Mouse (Mus musculus) liver, embryonic 13.5 days (tissue): ENCODE results near the gene Ndufs2. TPM values are rescaled to one million over a fixed set of nuclear protein-coding genes. Genes with fewer than 3 reads are reported as not detected.
A peak's percentile ranks its signal among the peaks of the same experiment; 100 is the strongest.

Experiments used
- ATAC-seq: fragments of 200-750 bp; cut with Nextera tagmentation; 2 replicates; pipeline ENCODE4 v1.8.0; 2017; ENCODE audit warnings: low read depth, mild to moderate bottlenecking, moderate number of reproducible peaks, moderate library complexity
- DNase-seq: peaks from one replicate; pipeline ENCODE4 v3.0.0; 2022
- H3K27ac ChIP-seq: fragments of 300-500 bp; sonication (generic); 2 replicates; pipeline ENCODE4 v1.5.1; 2015; ENCODE audit warnings: moderate library complexity, mild to moderate bottlenecking, inconsistent platforms
- H3K27me3 ChIP-seq: fragments of 300-500 bp; sonication (generic); 2 replicates; pipeline ENCODE4 v1.6.1; 2015; ENCODE audit warnings: mild to moderate bottlenecking, inconsistent platforms
- H3K36me3 ChIP-seq: fragments of 300-500 bp; sonication (generic); 2 replicates; pipeline ENCODE4 v1.6.1; 2015; ENCODE audit warnings: mild to moderate bottlenecking, inconsistent platforms
- H3K4me1 ChIP-seq: fragments of 300-500 bp; sonication (generic); replicated peaks from 2 replicates; pipeline ENCODE4 v1.6.1; 2015; ENCODE audit warnings: inconsistent platforms
- H3K4me2 ChIP-seq: fragments of 300-500 bp; sonication (generic); 2 replicates; pipeline ENCODE4 v1.6.1; 2015; ENCODE audit warnings: inconsistent platforms, mild to moderate bottlenecking, moderate library complexity
- H3K4me3 ChIP-seq: fragments of 300-500 bp; sonication (generic); replicated peaks from 2 replicates; pipeline ENCODE4 v1.5.1; 2015; ENCODE audit warnings: mild to moderate bottlenecking, inconsistent platforms
- H3K9ac ChIP-seq: fragments of 300-500 bp; sonication (generic); 2 replicates; pipeline ENCODE4 v1.6.1; 2015; ENCODE audit warnings: mild to moderate bottlenecking, inconsistent platforms
- H3K9me3 ChIP-seq: fragments of 300-500 bp; sonication (generic); replicated peaks from 2 replicates; pipeline ENCODE4 v1.6.1; 2016; ENCODE audit warnings: inconsistent platforms
- WGBS: fragments of 180-500 bp; shearing (Covaris S2); methylation state at CpG from one replicate; pipeline ENCODE4 v1.1.7; 2015; ENCODE audit not compliant: insufficient replicate concordance; 5-methylcytosine and 5-hydroxymethylcytosine counted together
- polyA plus RNA-seq: library from polyadenylated mRNA; unstranded; fragments of >200 nt; fragmentation: Nextera tagmentation; extraction: Ambion mirVana; gene quantifications from 2 replicates; pipeline ENCODE4 v1.2.1, GENCODE M21; 2015

Gene Ndufs2
- polyA plus RNA-seq, 1 experiment from 2014 or later: 152 TPM

- Histone ChIP-seq H3K9me3 (no peaks in the 10 kb centered on the region), H3K36me3 (no peaks in the 10 kb centered on the region), H3K27ac (no peak overlapping the region), H3K4me3 (no peak overlapping the region), H3K9ac (no peak overlapping the region), H3K4me2 (no peak overlapping the region), H3K4me1 (peaks cover 7% of the 10 kb centered on the region), H3K27me3 (peaks cover 11% of the 10 kb centered on the region)
- DNase-seq (no peak), ATAC-seq (no peak)
- 8% methylated on average over 4 of the region's 4 CpGs for WGBS
Measured at GRCm38 (mm10) chr1:171209409-171209808, 41.8 kb downstream of the Ndufs2 start.

- Histone ChIP-seq H3K4me3 (no peak overlapping the region), H3K4me2 (no peak overlapping the region), H3K27me3 (peaks cover 3% of the 10 kb centered on the region), H3K36me3 (no peaks in the 10 kb centered on the region), H3K27ac (no peak overlapping the region), H3K4me1 (peaks cover 7% of the 10 kb centered on the region; the same call in 1 of the 2 replicates), H3K9ac (no peak overlapping the region), H3K9me3 (no peaks in the 10 kb centered on the region)
- ATAC-seq (no peak), DNase-seq (no peak)
- WGBS: 51% methylated on average over 6 of the region's 6 CpGs
Measured at GRCm38 (mm10) chr1:171205704-171206493, 45.3 kb downstream of the Ndufs2 start.

GRCm38 (mm10) chr1:171204249-171204644 lies 46.9 kb downstream of the Ndufs2 start:
- no peak overlapping the region for H3K27ac ChIP-seq
- WGBS: 68% methylated on average over 7 of the region's 7 CpGs
- H3K27me3 ChIP-seq: peaks cover 5% of the 10 kb centered on the region
- H3K9me3 ChIP-seq: no peaks in the 10 kb centered on the region
- H3K4me1 ChIP-seq: peaks cover 7% of the 10 kb centered on the region; the same call in 1 of the 2 replicates
- no peak overlapping the region for H3K4me2 ChIP-seq
- DNase-seq (no peak), ATAC-seq (peak; percentile 81)
- H3K4me3 ChIP-seq: no peak overlapping the region
- H3K36me3 ChIP-seq: no peaks in the 10 kb centered on the region
- H3K9ac ChIP-seq: no peak overlapping the region

GRCm38 (mm10) chr1:171203471-171204248 lies 47.5 kb downstream of the Ndufs2 start:
- Histone ChIP-seq H3K9ac (no peak overlapping the region), H3K27me3 (peaks cover 11% of the 10 kb centered on the region), H3K4me1 (peaks cover 7% of the 10 kb centered on the region; the same call in 1 of the 2 replicates), H3K36me3 (no peaks in the 10 kb centered on the region), H3K4me3 (no peak overlapping the region), H3K27ac (peak overlapping the region; percentile 71), H3K4me2 (no peak overlapping the region), H3K9me3 (no peaks in the 10 kb centered on the region)
- DNase-seq (no peak), ATAC-seq (peak; percentile 38; the same call in 1 of the 2 replicates)
- WGBS: 38% methylated on average over 11 of the region's 11 CpGs

GRCm38 (mm10) chr1:171200769-171201168 lies 50.4 kb downstream of the Ndufs2 start:
- H3K4me3 ChIP-seq: no peak overlapping the region
- peaks cover 11% of the 10 kb centered on the region; the same call in 1 of the 2 replicates for H3K4me1 ChIP-seq
- H3K36me3 ChIP-seq: no peaks in the 10 kb centered on the region
- peaks cover 40% of the 10 kb centered on the region for H3K27me3 ChIP-seq
- no peaks in the 10 kb centered on the region for H3K9me3 ChIP-seq
- H3K9ac ChIP-seq: no peak overlapping the region
- H3K27ac ChIP-seq: no peak overlapping the region
- ATAC-seq (no peak), DNase-seq (no peak)
- no peak overlapping the region for H3K4me2 ChIP-seq
- 64% methylated on average over 1 of the region's 1 CpGs for WGBS

- Histone ChIP-seq H3K4me1 (0 out of 2 replicates have a peak, but pooled peaks cover 7% of the 10 kb centered on the region), H3K27me3 (peaks cover 49% of the 10 kb centered on the region), H3K4me3 (no peak overlapping the region), H3K9ac (no peak overlapping the region), H3K4me2 (no peak overlapping the region), H3K9me3 (no peaks in the 10 kb centered on the region), H3K36me3 (no peaks in the 10 kb centered on the region), H3K27ac (no peak overlapping the region)
- WGBS: 37% methylated on average over 1 of the region's 1 CpGs
- DNase-seq (no peak), ATAC-seq (no peak)
Measured at GRCm38 (mm10) chr1:171199532-171199931, 51.7 kb downstream of the Ndufs2 start.

GRCm38 (mm10) chr1:171195887-171196397 lies 55.2 kb downstream of the Ndufs2 start, which contains the start of gene Pcp4l1:
Gene Pcp4l1 (minus strand): TSS chr1:171196268.
- Histone ChIP-seq H3K4me2 (peak within 1 kb of the TSS; percentile 70), H3K4me3 (peak within 1 kb of the TSS; percentile 55), H3K27me3 (peaks cover 85% of the 10 kb centered on the region), H3K27ac (no peak within 1 kb of the TSS), H3K9me3 (no peaks in the 10 kb centered on the region), H3K36me3 (no peaks in the 10 kb centered on the region), H3K4me1 (peaks cover 7% of the 10 kb centered on the region; the same call in 1 of the 2 replicates), H3K9ac (no peak within 1 kb of the TSS; the same call in 1 of the 2 replicates)
- DNase-seq (peak; percentile 22), ATAC-seq (peak; percentile 75)
- WGBS: 1% methylated on average over 33 of the region's 33 CpGs

GRCm38 (mm10) chr1:171195046-171195822 lies 56.0 kb downstream of the Ndufs2 start:
- Histone ChIP-seq H3K36me3 (no peaks in the 10 kb centered on the region), H3K4me1 (peaks cover 7% of the 10 kb centered on the region; the same call in 1 of the 2 replicates), H3K9me3 (no peaks in the 10 kb centered on the region), H3K27me3 (peaks cover 89% of the 10 kb centered on the region), H3K4me2 (peak overlapping the region; percentile 70), H3K27ac (no peak overlapping the region), H3K9ac (no peak overlapping the region), H3K4me3 (peak overlapping the region; percentile 55)
- 10% methylated on average over 20 of the region's 20 CpGs for WGBS
- ATAC-seq (no peak), DNase-seq (no peak)

GRCm38 (mm10) chr1:171193911-171194830 lies 57.0 kb downstream of the Ndufs2 start:
- H3K4me3 ChIP-seq: no peak overlapping the region
- H3K4me2 ChIP-seq: no peak overlapping the region
- peaks cover 86% of the 10 kb centered on the region for H3K27me3 ChIP-seq
- WGBS: 25% methylated on average over 11 of the region's 11 CpGs
- DNase-seq (no peak), ATAC-seq (no peak)
- no peak overlapping the region for H3K9ac ChIP-seq
- no peaks in the 10 kb centered on the region for H3K9me3 ChIP-seq
- peaks cover 14% of the 10 kb centered on the region for H3K4me1 ChIP-seq
- H3K36me3 ChIP-seq: no peaks in the 10 kb centered on the region
- no peak overlapping the region for H3K27ac ChIP-seq
